10 mouse cellular contexts compared by ENCODE assay signal in the genomic region with DNA sequence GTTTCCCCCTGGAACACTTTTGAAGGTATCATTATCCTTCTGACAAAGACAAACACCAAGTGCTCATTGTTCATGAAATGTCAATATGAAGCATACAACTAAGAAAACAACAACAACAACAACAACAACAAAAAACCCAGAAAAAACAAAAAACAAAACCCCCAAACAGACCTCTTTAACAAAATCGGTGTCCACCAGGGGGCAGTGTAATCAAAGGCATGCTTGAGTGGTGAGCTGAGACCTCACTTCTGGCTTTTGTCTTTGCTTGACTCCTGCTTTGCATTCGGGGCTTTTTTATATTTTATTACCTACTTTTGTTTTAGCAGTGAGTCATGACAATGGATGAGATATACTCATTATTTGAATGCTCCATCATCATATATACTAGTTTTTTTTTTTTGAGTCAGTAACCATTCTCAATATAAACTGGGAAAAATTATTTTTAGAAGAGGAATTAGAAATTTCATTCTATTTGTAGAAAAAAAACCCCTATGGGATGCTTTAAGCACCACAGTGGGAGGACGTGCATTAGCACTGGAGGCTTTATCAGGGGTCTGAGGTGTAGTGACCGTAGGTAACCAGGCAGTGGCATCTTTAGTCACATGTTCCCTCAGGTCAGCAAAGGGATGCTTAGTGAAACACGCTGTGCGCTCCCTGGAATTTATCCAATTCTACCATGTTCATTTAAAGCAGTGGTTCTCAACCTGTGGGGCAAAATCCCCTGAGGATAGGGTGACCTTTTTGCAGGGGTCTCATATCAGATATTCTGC. TPM values are rescaled to one million over a fixed set of nuclear protein-coding genes. Genes with fewer than 3 reads are reported as not detected.
A peak's percentile ranks its signal among the peaks of the same experiment; 100 is the strongest.
DNase-seq lines count a peak whose midpoint lies in the region; TF ChIP-seq lines count a peak whose summit lies in the region.
"Had no signal": no experiment of that assay in that cellular context is flagged by ENCODE, and none has a peak within 500 bp of the region (broad histone marks: within the 10 kb centered on the region; RNA-seq: fewer than 3 reads in every experiment).

No protein-coding gene starts in this region.

- no peaks in the 10 kb centered on the region for H3K79me3 ChIP-seq in C2C12 (ENCODE audit: low read depth)

- intact Hi-C loops in heart, postnatal 36 days (cut with DNase I), result loop anchor here (1.0 kb wide), 1 partner anchor 49 kb away; no protein-coding TSS in a partner anchor
- intact Hi-C loops in heart, postnatal 25 days (cut with DNase I), result no loop called here

- no peaks in the 10 kb centered on the region for H3K27me3 ChIP-seq in C2C12 (ENCODE audit: control insufficient read depth, insufficient read depth, insufficient read length)
- H3K27me3 ChIP-seq: embryonic facial prominence, embryonic 13.5 days; lung, embryonic 15.5 days had no signal

- H3K36me3 ChIP-seq in C2C12 (ENCODE audit: control insufficient read depth, insufficient read depth), result no peaks in the 10 kb centered on the region
- H3K36me3 ChIP-seq: lung, embryonic 15.5 days had no signal

- DNase-seq in heart, postnatal 36 days, result peak; percentile 18 to 53
- no peak for DNase-seq in heart, postnatal 25 days (ENCODE audit: low spot score)
- DNase-seq in adrenal gland, adult 8-10 months, result peak; percentile 6
- DNase-seq in embryo, embryonic 9.5 days (ENCODE audit: extremely low spot score), result peak; percentile 65
- peak; percentile 35 to 84 for DNase-seq in kidney, postnatal 25 days
- peak; percentile 12 for DNase-seq in lung, postnatal 25 days (ENCODE audit: low spot score)
- DNase-seq in thymus, postnatal 10 days (ENCODE audit: low spot score in 2 of 2), result peak; percentile 6 to 61

- H3K4me3 ChIP-seq in C2C12 (ENCODE audit: insufficient read depth, poor library complexity, severe bottlenecking), result no peak overlapping the region
- H3K4me3 ChIP-seq: embryonic facial prominence, embryonic 13.5 days; lung, embryonic 15.5 days had no signal

- no peaks in the 10 kb centered on the region for H3K79me2 ChIP-seq in C2C12 (ENCODE audit: control insufficient read depth, insufficient read depth)

- TF ChIP-seq CTCF in C2C12 (IDR thresholded peaks at IDR 0.05; ENCODE audit: control insufficient read depth, insufficient read depth, insufficient read length), result peak; percentile 22

- no peak overlapping the region for H3ac ChIP-seq in C2C12 (ENCODE audit: control insufficient read depth, insufficient read length, low read depth)

TF ChIP-seq in C2C12, 6 proteins besides CTCF, POLR2A, EP300 and RAD21:
- TF ChIP-seq MYOD1 (IDR thresholded peaks at IDR 0.05; ENCODE audit: control insufficient read depth, insufficient read length, low read depth) (no peak), USF1 (IDR thresholded peaks at IDR 0.05; ENCODE audit: low read depth) (no peak), FOSL1 (IDR thresholded peaks at IDR 0.05; ENCODE audit: insufficient read depth, low read length, poor library complexity, severe bottlenecking) (no peak), CEBPB (IDR thresholded peaks at IDR 0.05; ENCODE audit: low read depth) (no peak), MYOG (IDR thresholded peaks at IDR 0.05; ENCODE audit: control insufficient read depth, extremely low read depth, insufficient read length) (no peak), MAX (IDR thresholded peaks at IDR 0.05) (no peak)

RNA-seq across cellular contexts. Expression of a gene that starts 30.8 kb away (rescaled TPM):
- 1 to 10 TPM; 1.6 to 1.9 TPM for total RNA-seq in heart, postnatal 36 days (2021)
- 1 to 10 TPM; 1.3 to 1.8 TPM for total RNA-seq in heart, postnatal 25 days (2021)
- polyA plus RNA-seq in C2C12 (2012; fragmentation: generic; extraction: Trizol), result 5.9 TPM
- under 1 TPM; 0.09 to 0.46 (median 0.24) TPM for total RNA-seq in adrenal gland, adult 8-10 months (2022)

RNA-seq across cellular contexts. Expression of a gene that starts 58.4 kb away (rescaled TPM):
- 1 to 10 TPM; 6.5 to 6.9 TPM for total RNA-seq in heart, postnatal 36 days (2021)
- total RNA-seq in heart, postnatal 25 days (2021), result 1 to 10 TPM; 5.2 to 6.0 TPM
- 3.7 TPM for polyA plus RNA-seq in C2C12 (2012; fragmentation: generic; extraction: Trizol)
- 10 to 100 TPM; 11.1 to 13.3 (median 12.8) TPM for total RNA-seq in adrenal gland, adult 8-10 months (2022)
